Mouse (Mus musculus) lung, adult 2 months (tissue): ENCODE results near the gene Ccdc137.

Source experiments
- CTCF ChIP-seq: fragments of 200-500 bp; IDR thresholded peaks from 2 replicates; pipeline ENCODE4 v1.5.1; 2011; ENCODE audit warnings: mild to moderate bottlenecking, low read length, control low read depth; ENCODE audit not compliant: insufficient read depth
- POLR2A ChIP-seq: fragments of 200-500 bp; IDR thresholded peaks from 2 replicates; pipeline ENCODE4 v1.6.1; 2011; ENCODE audit warnings: low read depth, mild to moderate bottlenecking, control low read depth, low read length, borderline replicate concordance; ENCODE audit errors: extremely low read depth

- TF ChIP-seq CTCF: no peak
- no peak for TF ChIP-seq POLR2A
Observed at GRCm38 (mm10) chr11:120464365-120464764, 6.5 kb downstream of the Ccdc137 start.
